Mouse (Mus musculus) left cerebral cortex, postnatal 10 days (tissue): Measurements from ENCODE around the gene Galnt2. TPM values are rescaled to one million over a fixed set of nuclear protein-coding genes. Genes with fewer than 3 reads are reported as not detected.
A peak's percentile ranks its signal among the peaks of the same experiment; 100 is the strongest.

Source experiments
- DNase-seq, 2 experiments: peaks; one replicate each; pipeline ENCODE4 v3.0.0; 2021 to 2022; ENCODE audit warnings: low spot score in 2 of 2, mixed read lengths in 1 of 2; ENCODE audit errors: extremely low spot score in 1 of 2
- intact Hi-C: fragments of 180-260 bp; cut with DNase I; formaldehyde crosslinking; loops from one replicate; pipeline ENCODE4 v1.15.1; 2025
- total RNA-seq, 2 experiments: library from RNA; stranded (reverse); gene quantifications; 2 replicates each; pipeline ENCODE4 v1.2.3; 2021

The Galnt2 gene
- total RNA-seq, 2 experiments from 2014 or later = 86.0 to 91.2 TPM

DNA sequence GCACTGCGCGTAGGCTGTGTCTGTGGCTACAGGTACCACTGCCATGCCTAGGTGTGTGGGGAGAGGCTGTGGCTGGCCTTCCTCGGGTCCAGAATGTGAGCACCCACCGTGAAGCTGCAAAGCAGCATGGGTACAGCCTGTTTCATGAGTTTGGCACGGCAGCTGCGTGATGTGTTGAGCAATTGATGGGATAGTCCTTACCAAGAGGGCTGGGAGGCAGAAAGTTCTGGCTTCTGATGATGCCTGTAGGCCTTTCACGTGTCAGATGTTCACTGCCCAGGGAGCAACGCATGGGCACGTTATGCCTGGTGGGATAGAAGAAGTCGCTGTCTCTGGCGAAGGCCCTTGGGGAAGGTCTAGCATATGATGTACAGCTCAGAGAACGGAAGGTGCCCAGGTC lies 33.5 kb downstream of the Galnt2 start:
- no peak for DNase-seq
- intact Hi-C loops = no loop called here

DNA sequence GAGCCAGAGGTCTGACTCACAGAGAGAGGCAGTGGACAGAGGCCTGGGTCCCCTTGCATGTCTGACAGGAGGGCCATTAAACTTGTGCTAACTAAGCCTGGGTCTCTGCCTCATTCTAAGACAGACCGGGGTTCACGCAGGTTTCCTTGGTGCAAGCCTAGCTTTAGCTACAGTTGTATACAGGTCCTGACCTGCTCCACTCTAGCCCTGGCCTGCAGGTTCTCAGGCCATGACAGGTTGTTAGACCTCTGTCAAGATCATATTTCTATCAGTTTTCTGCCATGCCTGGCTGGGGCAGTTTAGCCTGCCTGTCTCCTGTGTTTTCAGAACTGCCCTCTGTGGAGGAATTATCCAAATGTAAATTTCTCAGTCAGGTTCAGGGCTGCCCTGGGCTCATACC lies 33.9 kb downstream of the Galnt2 start:
- intact Hi-C loops = no loop called here
- DNase-seq = no peak

DNA sequence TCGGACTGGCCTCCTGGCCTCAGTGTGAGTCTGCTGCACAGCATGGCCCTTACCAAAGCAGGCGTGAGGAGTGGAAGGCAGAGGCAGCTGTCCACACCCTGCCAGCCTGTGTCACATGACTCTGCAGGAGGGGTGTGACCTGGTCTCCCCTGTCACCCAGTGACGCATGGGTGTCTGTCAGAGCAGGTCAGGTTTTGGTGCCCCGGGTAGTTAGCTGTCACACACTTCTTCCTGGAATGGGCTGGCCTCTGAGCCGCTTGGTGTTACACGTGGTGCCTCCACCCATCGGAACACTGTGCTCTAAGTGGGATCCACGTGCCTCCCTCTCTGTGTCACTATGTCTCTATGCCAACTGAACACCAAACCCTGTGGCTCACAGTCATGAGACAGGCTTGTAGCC lies 34.6 kb downstream of the Galnt2 start:
- intact Hi-C loops = no loop called here
- DNase-seq = no peak

DNA sequence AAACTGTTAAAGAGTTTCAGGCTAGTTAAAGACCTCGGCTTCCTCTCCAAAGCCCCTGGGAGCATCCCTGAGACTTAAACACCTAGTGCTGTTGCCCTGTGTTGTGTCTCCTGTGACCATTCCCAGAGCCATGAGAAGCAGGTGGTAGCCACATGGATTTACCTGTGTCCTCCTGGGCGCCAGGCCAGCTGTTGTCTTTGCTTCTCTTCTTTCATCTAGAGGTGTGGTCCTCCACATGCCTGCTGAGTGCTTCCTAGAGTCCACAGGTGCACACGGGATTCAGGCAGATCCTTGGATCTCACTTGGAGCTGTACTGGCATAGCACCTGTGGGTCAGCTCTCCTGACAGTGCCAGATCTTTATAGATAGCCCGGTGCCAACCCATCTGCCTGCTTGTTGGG lies 36.0 kb downstream of the Galnt2 start:
- intact Hi-C loops = no loop called here
- no peak for DNase-seq

DNA sequence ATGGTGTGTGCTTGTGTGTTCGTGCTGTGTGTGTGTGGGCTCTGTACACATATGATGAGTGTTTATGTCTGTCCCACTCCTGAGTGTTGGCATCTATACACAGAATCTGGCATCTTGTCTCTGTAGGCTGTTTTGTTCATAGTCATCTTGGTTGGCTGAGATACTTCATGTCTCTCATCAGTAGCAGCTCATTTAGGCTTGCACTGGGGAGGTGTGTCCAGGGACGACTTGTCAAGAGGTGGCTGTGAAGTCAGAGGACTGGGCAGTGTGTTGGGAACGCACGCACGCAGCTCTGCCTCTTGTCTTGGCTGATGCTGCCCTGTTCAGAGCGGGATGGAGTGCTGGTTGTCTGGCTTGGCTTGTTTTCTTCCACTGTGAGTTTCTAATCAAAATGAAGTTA lies 39.3 kb downstream of the Galnt2 start:
- DNase-seq = no peak
- intact Hi-C loops = no loop called here

DNA sequence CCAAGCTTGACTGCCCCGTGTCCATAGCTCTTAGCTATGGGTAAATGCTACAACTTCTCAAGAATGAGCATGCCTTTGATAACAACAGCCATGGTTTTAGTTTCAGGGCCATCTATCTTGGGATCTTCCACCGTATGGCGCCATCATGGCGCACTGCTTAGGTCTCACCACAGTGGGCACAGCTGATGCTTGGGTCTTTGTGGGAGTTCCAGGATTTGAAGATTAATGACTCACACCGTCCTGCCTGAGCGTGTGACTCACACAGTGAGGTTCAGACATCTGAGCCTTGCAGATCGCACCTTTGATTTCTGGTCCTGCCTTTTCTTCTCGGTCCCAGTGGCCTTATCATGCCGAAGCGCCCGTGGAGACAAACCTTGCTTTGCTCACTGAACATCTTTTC lies 39.7 kb downstream of the Galnt2 start:
- no peak for DNase-seq
- intact Hi-C loops = no loop called here

DNA sequence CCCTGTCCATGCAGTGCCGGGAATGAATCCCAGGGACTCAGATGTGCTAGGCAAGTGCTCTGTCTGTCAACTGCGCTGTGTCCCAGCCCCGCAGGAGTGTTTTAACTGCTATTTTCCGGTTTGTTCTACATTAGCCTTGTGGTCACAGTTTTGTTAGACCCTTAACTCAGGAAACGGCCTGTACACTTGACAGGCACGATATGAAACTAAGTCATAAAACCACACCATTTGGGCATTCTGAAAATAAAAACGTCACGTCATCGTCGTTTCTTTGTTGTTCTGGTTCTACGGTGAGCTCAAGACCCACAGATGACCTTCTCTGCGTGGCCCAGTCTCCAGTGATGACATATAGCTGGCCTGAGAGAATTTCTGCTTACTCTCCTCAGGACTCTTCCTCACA lies 40.3 kb downstream of the Galnt2 start:
- intact Hi-C loops = no loop called here
- DNase-seq = no peak

DNA sequence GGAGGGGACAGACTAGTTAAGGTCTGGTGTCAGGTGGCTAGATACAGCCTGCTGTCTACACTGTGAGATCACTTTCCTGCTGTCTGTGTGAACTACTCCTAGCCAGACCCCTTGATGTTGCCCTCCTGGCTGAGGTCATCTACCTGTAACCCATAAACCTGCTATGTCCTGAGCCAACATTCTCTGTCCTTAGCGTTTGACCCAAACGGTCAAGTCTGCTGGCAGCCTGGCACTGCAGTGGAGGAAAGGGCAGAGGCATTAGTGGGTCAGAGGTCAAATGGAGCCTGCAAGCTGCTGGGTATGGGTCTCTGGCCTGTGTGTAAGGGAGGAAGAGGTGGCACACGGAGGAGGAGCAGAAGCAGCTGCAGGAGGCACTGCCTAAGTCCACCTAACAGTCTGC lies 41.6 kb downstream of the Galnt2 start:
- no peak for DNase-seq
- intact Hi-C loops = no loop called here

DNA sequence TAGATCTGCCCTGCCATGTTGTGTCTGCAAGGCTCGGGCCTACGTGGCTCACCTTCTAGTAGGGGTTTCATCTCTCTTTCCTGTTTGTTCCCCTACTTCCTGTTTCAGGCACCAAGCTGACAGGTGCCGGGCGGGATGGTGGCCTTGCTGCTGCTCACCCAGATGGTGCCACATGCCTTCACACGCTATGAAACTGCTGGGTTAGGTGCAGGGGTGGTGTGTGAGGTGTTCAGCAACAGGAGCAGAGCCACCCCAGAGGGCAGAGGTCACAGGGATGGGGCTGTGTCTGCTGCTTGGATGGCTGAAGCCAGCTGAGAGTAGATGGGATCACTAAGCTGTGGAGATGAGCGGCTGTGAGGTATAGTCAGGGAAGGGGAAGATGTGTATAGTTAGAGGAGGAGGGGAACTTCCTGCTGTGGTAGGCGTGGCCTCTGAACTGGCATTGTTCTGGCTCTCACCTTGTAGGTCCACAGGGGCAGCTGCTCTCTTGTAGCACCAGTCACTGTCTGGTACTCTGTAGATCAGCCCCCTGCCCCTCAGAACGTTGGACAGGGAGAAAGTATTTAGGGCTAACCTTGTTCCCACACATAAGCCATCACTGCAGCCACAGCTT lies 42.5 kb downstream of the Galnt2 start:
- intact Hi-C loops = no loop called here
- DNase-seq = no peak

DNA sequence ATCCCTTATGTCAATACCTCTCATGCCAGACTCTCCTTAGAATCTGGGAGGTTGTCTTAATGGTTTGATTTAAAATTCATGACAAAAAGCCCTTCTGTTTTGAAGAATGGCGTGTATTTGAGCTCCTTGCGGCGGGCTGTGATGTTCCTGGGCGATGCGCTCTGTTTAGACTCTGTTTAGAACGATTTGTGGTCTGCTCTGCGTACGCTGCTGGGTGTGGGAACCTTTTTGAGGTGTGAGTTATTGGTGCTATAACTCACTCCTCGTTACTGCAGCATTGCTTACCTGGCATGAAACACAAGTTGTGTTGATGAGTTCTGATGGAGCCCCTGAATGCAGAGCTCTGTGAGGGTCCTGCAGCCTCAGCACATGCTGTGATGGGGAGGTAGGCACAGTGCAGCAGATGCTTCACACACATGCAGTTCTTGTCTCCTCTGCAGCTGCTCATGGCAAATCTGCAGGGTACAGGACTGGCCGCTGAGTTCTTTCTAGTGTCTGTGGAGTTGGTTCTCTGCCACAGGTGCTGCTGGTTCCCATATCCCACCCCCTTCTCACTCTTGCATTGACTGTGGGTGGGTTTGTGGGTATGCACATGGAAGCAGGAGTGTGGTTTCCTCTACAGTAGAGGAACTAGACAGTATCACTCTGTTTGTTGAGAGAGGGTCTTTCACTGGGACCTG lies 43.4 kb downstream of the Galnt2 start:
- no peak for DNase-seq
- intact Hi-C loops = loop anchor here (5.0 kb wide), 1 partner anchor 43 kb away; no protein-coding TSS in a partner anchor

DNA sequence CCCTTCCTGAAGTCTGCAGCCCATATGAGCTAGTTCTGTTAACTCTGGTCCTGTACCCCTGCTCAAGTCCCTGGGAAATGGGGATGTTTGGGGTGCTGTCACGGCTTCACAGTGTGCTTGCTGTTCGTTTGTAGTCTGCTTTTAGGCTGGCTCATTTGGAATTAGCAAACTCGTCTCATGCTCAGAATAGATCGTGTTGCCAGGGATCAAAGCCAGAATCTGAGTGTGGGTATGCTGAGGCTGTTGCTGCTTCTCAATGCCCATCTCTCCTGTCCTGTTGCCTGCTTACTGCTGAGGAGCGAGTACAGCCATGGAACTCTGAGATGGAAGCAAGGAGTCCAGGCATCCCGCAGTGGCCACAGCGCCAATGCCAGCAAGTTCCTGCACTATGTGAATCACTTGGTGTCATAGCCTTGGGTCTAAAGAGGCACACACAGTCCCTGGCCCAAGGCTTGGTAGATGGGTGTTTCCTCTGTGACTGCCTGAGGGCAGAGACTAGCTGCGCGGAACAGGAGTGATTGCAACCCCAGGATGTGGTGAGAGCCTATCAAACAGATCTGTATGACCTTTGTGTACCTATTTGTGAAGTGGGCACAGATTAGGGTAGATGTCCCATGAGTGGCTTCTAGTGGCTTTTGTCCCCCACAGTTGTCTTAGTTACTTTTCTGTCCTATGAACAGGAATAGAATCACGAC lies 44.3 kb downstream of the Galnt2 start:
- intact Hi-C loops = loop anchor here (5.0 kb wide), 1 partner anchor 42 kb away; no protein-coding TSS in a partner anchor

DNA sequence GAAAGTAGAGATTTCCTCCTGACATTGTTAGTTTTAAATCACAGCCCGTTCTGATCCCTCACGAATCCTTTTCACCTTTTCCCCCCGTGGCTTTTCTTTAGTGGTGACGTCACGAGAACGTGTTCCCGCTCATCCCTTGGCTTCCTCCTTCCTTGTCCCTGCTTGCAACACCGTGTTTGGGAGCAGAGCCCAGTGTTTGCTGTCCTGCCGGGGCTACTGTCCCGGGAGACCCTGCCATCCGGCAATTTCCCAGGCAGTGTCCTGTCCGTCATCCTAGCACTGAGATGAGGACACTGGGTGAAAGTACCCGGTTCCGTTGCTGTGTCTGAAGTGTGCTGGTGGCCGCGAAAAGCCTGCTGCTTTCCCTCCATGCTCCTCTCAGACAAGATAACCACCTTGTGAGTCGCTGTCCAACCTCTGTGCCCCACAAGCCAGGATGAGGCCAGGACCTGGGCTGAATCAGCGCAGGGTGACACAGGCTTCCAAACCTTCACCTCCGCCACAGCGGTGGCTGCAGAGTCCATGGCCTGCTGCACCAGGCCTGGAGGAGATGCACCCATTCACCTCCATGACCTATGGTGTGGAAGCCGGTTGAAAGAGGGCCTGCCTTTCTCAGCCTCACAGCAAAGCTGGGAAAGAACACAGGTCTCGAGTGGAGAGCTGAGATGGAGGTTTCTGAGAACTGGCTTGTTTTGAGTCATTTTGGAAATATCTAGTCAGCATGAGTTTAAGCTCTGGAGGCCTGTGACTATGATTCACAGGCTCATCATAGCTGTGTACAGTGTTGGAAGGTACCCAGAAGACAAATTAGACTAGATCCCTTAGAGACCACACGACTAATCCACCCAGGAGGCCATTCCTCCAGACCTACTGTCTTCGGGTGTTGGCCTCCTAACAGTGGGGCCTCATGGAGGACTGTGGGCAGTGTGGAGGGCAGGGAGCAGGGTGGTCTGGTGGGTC lies 47.0 kb downstream of the Galnt2 start:
- intact Hi-C loops = loop anchor here (5.0 kb wide), 1 partner anchor 39 kb away; no protein-coding TSS in a partner anchor
- DNase-seq = no peak

More for the DNA sequence above, 44.3 kb downstream of the Galnt2 start:
- peak in 1 of 2 experiments; percentile 66 for DNase-seq

DNA sequence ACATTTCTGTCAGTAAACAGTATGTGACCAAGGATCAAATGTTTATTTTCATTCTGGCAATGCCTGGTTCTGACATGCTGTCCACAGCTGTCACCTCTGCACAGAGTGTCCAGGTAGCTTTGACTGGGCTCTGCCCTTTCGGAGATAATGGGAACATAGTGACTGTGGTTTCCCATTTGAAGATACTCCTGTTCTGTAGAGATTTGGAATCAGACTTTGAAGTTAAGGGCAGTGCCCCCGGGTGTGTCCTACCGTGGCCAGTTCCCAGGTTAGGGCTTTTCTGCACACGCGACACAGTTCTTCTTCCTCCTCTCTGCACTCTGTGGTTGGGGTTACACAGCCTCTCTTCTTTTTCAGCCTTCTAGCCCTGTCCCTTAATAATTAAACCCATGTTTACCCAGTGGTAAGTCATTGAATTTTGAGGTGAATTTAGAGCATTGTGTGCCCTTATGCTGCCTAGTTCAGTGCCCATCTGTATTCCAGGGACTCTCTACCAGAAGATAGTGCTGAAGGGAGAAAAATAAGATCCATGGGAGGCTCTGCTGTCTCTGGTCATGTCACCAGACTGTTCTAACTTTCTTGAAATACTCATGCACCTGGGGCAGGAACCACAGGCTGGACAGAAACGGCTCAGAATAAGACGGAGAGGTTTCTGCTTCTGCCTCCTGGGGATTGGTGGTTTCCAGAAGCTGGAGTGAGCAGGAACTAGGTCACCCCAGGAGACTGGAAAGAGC lies 47.9 kb downstream of the Galnt2 start:
- intact Hi-C loops = loop anchor here (5.0 kb wide), 1 partner anchor 38 kb away; no protein-coding TSS in a partner anchor
- no peak for DNase-seq

DNA sequence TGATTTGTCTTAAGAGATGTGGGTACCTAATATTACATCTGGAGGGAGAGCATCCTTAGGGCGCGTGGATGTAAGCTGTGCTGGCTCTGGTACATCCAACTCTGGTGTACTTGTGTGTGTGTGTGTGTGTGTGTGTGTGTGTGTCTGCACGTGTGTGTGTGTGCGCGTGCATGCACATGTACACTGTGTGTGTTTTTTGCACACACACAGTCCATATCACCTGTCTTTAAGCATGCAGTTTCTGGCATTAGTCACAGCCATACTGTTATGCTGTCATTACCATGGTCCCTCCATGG lies 48.4 kb downstream of the Galnt2 start:
- intact Hi-C loops = loop anchor here (5.0 kb wide), 1 partner anchor 38 kb away; no protein-coding TSS in a partner anchor
- DNase-seq = no peak

DNA sequence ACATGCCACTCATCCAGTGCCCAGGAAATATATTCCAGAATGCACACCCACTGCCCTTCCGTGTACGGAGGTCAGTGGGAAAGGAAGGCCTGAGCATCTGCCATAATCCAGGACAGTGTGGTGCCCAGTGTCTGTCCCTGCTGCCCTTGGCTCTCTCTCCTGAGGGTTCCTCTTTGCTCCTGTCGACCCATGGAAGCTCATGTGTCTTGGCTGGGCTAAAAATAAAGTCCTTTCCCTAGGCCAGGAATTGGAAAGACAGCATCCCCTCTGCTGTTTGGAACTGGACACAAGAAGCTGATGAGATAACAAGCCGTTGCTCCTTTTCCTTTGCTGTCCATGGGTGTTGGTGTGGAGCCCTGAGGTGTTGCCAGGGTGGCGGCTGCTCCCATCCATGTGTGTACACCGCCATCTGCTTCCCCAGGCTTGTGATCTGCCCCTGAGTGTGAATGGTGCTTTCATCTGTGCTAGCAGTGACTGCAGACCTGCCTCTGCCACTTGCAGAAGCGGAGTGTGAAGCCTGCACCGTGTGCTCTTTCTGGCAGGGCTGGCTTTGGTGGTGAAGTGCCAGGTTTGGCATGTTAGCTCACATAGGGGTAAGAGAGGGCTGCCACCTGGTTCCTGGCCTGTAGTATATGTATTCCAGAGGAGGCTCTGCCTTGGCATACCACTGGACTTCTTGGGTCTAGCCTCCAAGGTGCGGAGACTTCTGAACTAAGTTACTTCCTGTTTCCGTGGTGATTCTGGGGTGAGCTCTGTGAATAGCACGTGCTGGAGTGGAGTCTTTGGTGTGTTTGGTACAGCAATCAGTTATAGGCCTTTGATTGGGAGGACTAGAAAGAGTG lies 50.7 kb downstream of the Galnt2 start:
- intact Hi-C loops = no loop called here
- DNase-seq = no peak

DNA sequence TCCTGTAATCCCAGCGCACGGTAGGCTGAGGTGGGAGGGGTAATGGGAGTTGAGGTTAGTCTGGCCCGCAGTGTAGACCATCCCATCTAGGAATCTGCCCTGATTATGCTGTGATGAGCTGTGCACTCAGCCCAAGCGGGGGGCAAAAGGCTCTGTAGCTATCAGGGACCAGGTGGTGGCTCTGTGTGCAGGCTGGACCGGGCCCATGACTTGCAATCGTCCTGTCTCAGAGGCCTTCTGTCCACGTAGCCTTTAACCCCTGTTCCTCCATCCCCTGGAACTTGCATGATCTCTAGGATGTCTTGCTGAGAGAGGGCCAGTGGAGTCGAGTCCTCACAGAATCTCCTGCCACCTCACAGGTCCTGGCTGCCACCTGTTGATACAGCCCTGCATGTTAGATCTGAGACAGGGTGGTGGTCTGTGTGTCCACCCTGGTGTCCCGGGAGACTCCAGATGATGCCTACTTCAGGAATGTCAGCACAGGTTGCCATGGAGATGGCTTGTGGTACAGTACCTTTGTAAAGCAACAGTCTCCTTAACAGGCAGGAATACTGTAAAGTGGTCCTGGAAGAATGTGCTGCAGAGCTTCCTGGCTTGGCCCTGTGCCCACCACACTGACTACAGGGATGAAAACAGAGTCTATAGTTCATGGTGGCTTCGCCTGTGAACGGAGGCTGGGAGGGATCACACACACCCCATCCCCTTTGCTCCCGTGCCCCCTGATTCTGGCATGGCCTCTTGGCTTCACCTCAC lies 51.9 kb downstream of the Galnt2 start:
- DNase-seq = no peak
- intact Hi-C loops = no loop called here
